Mouse (Mus musculus): ENCODE results near the gene Slc23a4. TPM values are rescaled to one million over a fixed set of nuclear protein-coding genes. Genes with fewer than 3 reads are reported as not detected.
A peak's percentile ranks its signal among the peaks of the same experiment; 100 is the strongest.

The Slc23a4 gene
- polyA plus RNA-seq, 1 experiment: 0.33 TPM

- Histone ChIP-seq H3K4me1 (ENCODE audit: control insufficient read depth, insufficient read depth, insufficient read length) (peaks cover 10% of the 10 kb centered on the region), H3K36me3 (ENCODE audit: control insufficient read depth, insufficient read depth, low read length) (peaks cover 21% of the 10 kb centered on the region)
Measured at GRCm38 (mm10) chr6:34907696-34908260, 80.4 kb downstream of the Slc23a4 start.

GRCm38 (mm10) chr6:34907121-34907614, 81.0 kb downstream of the Slc23a4 start:
- H3K4me1 ChIP-seq (ENCODE audit: control insufficient read depth, insufficient read depth, insufficient read length): peaks cover 14% of the 10 kb centered on the region
- H3K27ac ChIP-seq (ENCODE audit: insufficient read depth, low read length): no peak overlapping the region

More at GRCm38 (mm10) chr6:34907696-34908260, 80.4 kb downstream of the Slc23a4 start:
- peak overlapping the region; percentile 45; the same call in 1 of the 2 replicates for H3K27ac ChIP-seq (ENCODE audit: insufficient read depth, low read length)
- TF ChIP-seq POLR2A (IDR thresholded peaks at IDR 0.05; ENCODE audit: low read depth, low read length) (no peak), CTCF (IDR thresholded peaks at IDR 0.05; ENCODE audit: extremely low read depth, insufficient read depth, insufficient read length, insufficient replicate concordance) (no peak)
- WGBS: 85% methylated on average over 18 of the region's 18 CpGs
- DNase-seq (ENCODE audit: low read depth in 1 of 2, low spot score in 2 of 2): no peak
- H3K27me3 ChIP-seq (ENCODE audit: control insufficient read depth, insufficient read depth, low read length): no peaks in the 10 kb centered on the region
- no peak overlapping the region for H3K4me3 ChIP-seq (ENCODE audit: extremely low read depth, insufficient read depth, insufficient read length)

GRCm38 (mm10) chr6:34906661-34907060, 81.5 kb downstream of the Slc23a4 start:
- no peak for DNase-seq (ENCODE audit: low read depth in 1 of 2, low spot score in 2 of 2)
- no peak overlapping the region for H3K4me3 ChIP-seq (ENCODE audit: extremely low read depth, insufficient read depth, insufficient read length)
- WGBS: 90% methylated on average over 4 of the region's 4 CpGs
- TF ChIP-seq CTCF (IDR thresholded peaks at IDR 0.05; ENCODE audit: extremely low read depth, insufficient read depth, insufficient read length, insufficient replicate concordance) (no peak), POLR2A (IDR thresholded peaks at IDR 0.05; ENCODE audit: low read depth, low read length) (no peak)
- peaks cover 19% of the 10 kb centered on the region for H3K4me1 ChIP-seq (ENCODE audit: control insufficient read depth, insufficient read depth, insufficient read length)
- H3K27ac ChIP-seq (ENCODE audit: insufficient read depth, low read length): no peak overlapping the region
- peaks cover 21% of the 10 kb centered on the region for H3K36me3 ChIP-seq (ENCODE audit: control insufficient read depth, insufficient read depth, low read length)
- H3K27me3 ChIP-seq (ENCODE audit: control insufficient read depth, insufficient read depth, low read length): no peaks in the 10 kb centered on the region

More at GRCm38 (mm10) chr6:34907121-34907614, 81.0 kb downstream of the Slc23a4 start:
- TF ChIP-seq POLR2A (IDR thresholded peaks at IDR 0.05; ENCODE audit: low read depth, low read length) (no peak), CTCF (IDR thresholded peaks at IDR 0.05; ENCODE audit: extremely low read depth, insufficient read depth, insufficient read length, insufficient replicate concordance) (no peak)
- DNase-seq (ENCODE audit: low read depth in 1 of 2, low spot score in 2 of 2): no peak
- no peak overlapping the region for H3K4me3 ChIP-seq (ENCODE audit: extremely low read depth, insufficient read depth, insufficient read length)
- WGBS: 78% methylated on average over 2 of the region's 2 CpGs
- H3K36me3 ChIP-seq (ENCODE audit: control insufficient read depth, insufficient read depth, low read length): peaks cover 21% of the 10 kb centered on the region
- no peaks in the 10 kb centered on the region for H3K27me3 ChIP-seq (ENCODE audit: control insufficient read depth, insufficient read depth, low read length)

- Histone ChIP-seq H3K36me3 (ENCODE audit: control insufficient read depth, insufficient read depth, low read length) (peaks cover 21% of the 10 kb centered on the region), H3K4me1 (ENCODE audit: control insufficient read depth, insufficient read depth, insufficient read length) (peaks cover 19% of the 10 kb centered on the region), H3K27me3 (ENCODE audit: control insufficient read depth, insufficient read depth, low read length) (no peaks in the 10 kb centered on the region), H3K27ac (ENCODE audit: insufficient read depth, low read length) (no peak overlapping the region), H3K4me3 (ENCODE audit: extremely low read depth, insufficient read depth, insufficient read length) (no peak overlapping the region)
- DNase-seq (ENCODE audit: low read depth in 1 of 2, low spot score in 2 of 2): no peak
- 83% methylated on average over 2 of the region's 2 CpGs for WGBS
- no peak for TF ChIP-seq CTCF (IDR thresholded peaks at IDR 0.05; ENCODE audit: extremely low read depth, insufficient read depth, insufficient read length, insufficient replicate concordance)
- TF ChIP-seq POLR2A (IDR thresholded peaks at IDR 0.05; ENCODE audit: low read depth, low read length): no peak
Measured at GRCm38 (mm10) chr6:34906125-34906524, 82.1 kb downstream of the Slc23a4 start.

GRCm38 (mm10) chr6:34904361-34904760, 83.8 kb downstream of the Slc23a4 start:
- no peak overlapping the region for H3K4me3 ChIP-seq (ENCODE audit: extremely low read depth, insufficient read depth, insufficient read length)
- no peaks in the 10 kb centered on the region for H3K27me3 ChIP-seq (ENCODE audit: control insufficient read depth, insufficient read depth, low read length)
- 91% methylated on average over 6 of the region's 6 CpGs for WGBS
- no peak for DNase-seq (ENCODE audit: low read depth in 1 of 2, low spot score in 2 of 2)
- H3K27ac ChIP-seq (ENCODE audit: insufficient read depth, low read length): no peak overlapping the region
- peaks cover 14% of the 10 kb centered on the region; the same call in 1 of the 2 replicates for H3K4me1 ChIP-seq (ENCODE audit: control insufficient read depth, insufficient read depth, insufficient read length)
- TF ChIP-seq CTCF (IDR thresholded peaks at IDR 0.05; ENCODE audit: extremely low read depth, insufficient read depth, insufficient read length, insufficient replicate concordance): no peak
- TF ChIP-seq POLR2A (IDR thresholded peaks at IDR 0.05; ENCODE audit: low read depth, low read length): no peak
- peaks cover 27% of the 10 kb centered on the region for H3K36me3 ChIP-seq (ENCODE audit: control insufficient read depth, insufficient read depth, low read length)

- Histone ChIP-seq H3K4me1 (ENCODE audit: control insufficient read depth, insufficient read depth, insufficient read length) (peaks cover 14% of the 10 kb centered on the region; the same call in 1 of the 2 replicates), H3K27me3 (ENCODE audit: control insufficient read depth, insufficient read depth, low read length) (no peaks in the 10 kb centered on the region), H3K36me3 (ENCODE audit: control insufficient read depth, insufficient read depth, low read length) (peaks cover 31% of the 10 kb centered on the region), H3K27ac (ENCODE audit: insufficient read depth, low read length) (no peak overlapping the region), H3K4me3 (ENCODE audit: extremely low read depth, insufficient read depth, insufficient read length) (no peak overlapping the region)
- no peak for DNase-seq (ENCODE audit: low read depth in 1 of 2, low spot score in 2 of 2)
- WGBS: 85% methylated on average over 10 of the region's 10 CpGs
- TF ChIP-seq CTCF (IDR thresholded peaks at IDR 0.05; ENCODE audit: extremely low read depth, insufficient read depth, insufficient read length, insufficient replicate concordance) (no peak), POLR2A (IDR thresholded peaks at IDR 0.05; ENCODE audit: low read depth, low read length) (no peak)
Measured at GRCm38 (mm10) chr6:34903851-34904250, 84.4 kb downstream of the Slc23a4 start.

GRCm38 (mm10) chr6:34903441-34903840, 84.8 kb downstream of the Slc23a4 start:
- peaks cover 31% of the 10 kb centered on the region for H3K36me3 ChIP-seq (ENCODE audit: control insufficient read depth, insufficient read depth, low read length)
- TF ChIP-seq POLR2A (IDR thresholded peaks at IDR 0.05; ENCODE audit: low read depth, low read length) (no peak), CTCF (IDR thresholded peaks at IDR 0.05; ENCODE audit: extremely low read depth, insufficient read depth, insufficient read length, insufficient replicate concordance) (no peak)
- H3K27me3 ChIP-seq (ENCODE audit: control insufficient read depth, insufficient read depth, low read length): no peaks in the 10 kb centered on the region
- peaks cover 14% of the 10 kb centered on the region; the same call in 1 of the 2 replicates for H3K4me1 ChIP-seq (ENCODE audit: control insufficient read depth, insufficient read depth, insufficient read length)
- no peak overlapping the region for H3K4me3 ChIP-seq (ENCODE audit: extremely low read depth, insufficient read depth, insufficient read length)
- no peak for DNase-seq (ENCODE audit: low read depth in 1 of 2, low spot score in 2 of 2)
- WGBS: 87% methylated on average over 5 of the region's 5 CpGs
- H3K27ac ChIP-seq (ENCODE audit: insufficient read depth, low read length): no peak overlapping the region
